Mouse (Mus musculus): ENCODE data around the gene Cdk5rap2.

Cdk5rap2 gene

GRCm38 (mm10) chr4:70409994-70410721 lies at the start of gene Cdk5rap2:
Gene Cdk5rap2, minus strand, starts transcription at chr4:70410443.
- peak; percentile 98 for DNase-seq

DNA sequence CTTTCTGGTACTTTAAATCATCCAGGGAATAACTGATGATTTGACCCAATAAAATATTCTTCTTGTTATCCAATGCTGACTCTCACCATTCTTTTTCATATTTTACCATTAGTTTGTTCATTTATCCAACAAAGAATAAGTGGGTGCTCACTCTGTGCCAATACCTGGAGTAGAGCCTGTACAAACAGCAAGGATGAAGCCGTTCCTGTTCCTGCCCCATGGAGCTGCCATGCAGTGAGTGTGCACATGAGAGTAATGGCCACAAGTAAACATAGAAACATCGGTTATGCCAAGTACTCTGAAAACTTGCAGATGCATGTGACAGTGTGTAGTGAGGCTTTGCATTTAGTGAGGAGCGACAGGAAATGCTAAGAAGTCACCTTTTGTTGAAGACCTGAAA lies 41.9 kb upstream of the Cdk5rap2 start:
- DNase-seq: no peak

- DNase-seq: peak; percentile 49
Measured at GRCm38 (mm10) chr4:70451750-70452149, 41.5 kb upstream of the Cdk5rap2 start.

GRCm38 (mm10) chr4:70449668-70450067 lies 39.4 kb upstream of the Cdk5rap2 start:
- DNase-seq: no peak

DNA sequence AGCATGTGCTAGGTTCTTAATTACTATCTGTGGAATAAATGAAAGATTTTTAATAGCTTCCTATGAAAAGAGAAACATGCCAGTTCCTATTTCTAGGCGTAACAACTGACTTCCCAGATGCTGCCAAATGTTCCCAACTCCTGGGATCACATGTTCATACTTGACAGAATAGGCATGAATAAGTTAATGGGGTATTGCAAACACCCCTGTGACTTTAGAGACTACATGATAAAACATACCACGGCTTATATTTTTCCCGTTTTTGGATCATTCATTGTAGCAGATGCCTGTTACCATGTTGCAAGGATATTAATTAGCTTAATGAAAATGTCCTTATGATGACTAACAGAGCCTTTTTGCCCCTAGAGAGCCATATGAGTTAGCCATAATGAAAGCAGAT lies 36.5 kb upstream of the Cdk5rap2 start:
- no peak for DNase-seq

DNA sequence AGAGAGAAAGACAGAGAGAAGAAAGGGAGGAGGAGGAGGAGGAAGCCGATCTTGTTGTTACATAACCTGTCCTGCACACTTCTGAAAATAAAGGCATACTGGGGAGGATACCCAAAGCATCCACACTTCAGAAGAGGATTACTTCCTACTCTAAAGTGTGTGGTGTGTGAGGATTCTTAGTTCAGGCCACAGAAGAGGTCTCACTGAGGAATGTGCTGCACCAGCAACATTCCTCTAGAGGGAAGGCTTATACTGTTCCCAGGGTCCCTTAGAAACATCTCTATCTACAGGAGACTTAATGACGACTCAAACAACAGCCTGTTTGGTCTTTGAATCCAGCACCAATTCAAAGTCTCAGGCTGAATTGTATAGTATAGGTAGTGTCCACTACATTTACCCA lies 10.0 kb upstream of the Cdk5rap2 start:
- no peak for DNase-seq

GRCm38 (mm10) chr4:70412126-70412525 lies 1.9 kb upstream of the Cdk5rap2 start:
- peak; percentile 57 for DNase-seq

GRCm38 (mm10) chr4:70409456-70409855 lies 787 bp downstream of the Cdk5rap2 start:
- no peak for DNase-seq

DNA sequence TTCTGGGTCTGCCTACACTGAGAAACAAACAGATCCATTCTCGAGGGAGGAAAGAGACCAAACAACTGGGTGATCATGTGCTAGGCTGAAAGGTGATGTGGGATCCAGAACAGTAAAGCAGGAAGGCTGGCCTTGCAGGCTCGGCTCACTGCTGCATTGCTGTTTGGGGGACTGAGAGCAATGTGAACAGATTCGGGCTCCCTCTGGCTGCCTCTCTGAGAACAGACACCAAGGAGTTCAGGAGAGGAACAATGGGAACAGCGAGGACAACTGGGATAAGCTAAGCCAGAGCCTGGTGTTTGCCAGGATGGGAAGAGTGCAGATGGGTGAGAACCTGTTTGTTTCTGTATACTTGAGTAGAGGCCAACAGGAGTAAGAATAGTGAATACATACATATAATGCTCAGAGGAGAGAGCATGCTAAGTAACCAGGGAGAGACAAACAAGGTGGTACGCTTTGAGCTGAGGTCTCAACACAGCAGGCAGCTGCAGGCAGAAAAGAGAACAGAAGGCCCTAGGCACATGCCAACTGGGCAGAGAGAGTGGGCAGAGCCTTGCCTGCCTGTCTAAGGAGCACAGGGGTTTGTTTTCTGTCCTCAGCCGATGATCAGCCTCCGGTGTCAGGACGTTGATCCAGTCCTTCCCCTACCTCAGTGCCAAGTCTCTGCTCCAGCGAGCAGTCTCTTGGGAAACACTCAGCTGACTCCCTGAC lies 8.0 kb downstream of the Cdk5rap2 start:
- DNase-seq: peak; percentile 84

DNA sequence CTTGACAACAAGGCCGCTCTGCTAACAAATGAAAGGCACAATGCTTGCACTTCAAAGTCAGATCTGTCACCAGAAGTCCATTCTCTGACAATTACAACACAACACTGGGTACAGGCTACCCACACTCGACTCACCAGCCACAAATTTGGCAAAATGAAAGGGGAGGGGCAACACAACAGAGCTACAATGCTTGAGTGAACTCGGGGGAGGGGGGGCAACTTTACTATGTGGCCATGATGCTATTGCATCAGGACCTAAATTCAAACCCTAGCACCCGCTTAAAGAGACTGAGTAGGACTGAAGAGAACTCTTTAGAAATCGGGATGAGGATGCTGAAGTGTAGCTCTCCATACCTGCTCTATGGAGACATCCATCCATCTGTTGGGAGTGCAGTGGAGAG lies 10.8 kb downstream of the Cdk5rap2 start:
- DNase-seq: no peak

GRCm38 (mm10) chr4:70399074-70399473 lies 11.2 kb downstream of the Cdk5rap2 start:
- DNase-seq: no peak

GRCm38 (mm10) chr4:70398088-70398487 lies 12.2 kb downstream of the Cdk5rap2 start:
- DNase-seq: no peak

- DNase-seq: no peak
Measured at GRCm38 (mm10) chr4:70396701-70397100, 13.5 kb downstream of the Cdk5rap2 start.

DNA sequence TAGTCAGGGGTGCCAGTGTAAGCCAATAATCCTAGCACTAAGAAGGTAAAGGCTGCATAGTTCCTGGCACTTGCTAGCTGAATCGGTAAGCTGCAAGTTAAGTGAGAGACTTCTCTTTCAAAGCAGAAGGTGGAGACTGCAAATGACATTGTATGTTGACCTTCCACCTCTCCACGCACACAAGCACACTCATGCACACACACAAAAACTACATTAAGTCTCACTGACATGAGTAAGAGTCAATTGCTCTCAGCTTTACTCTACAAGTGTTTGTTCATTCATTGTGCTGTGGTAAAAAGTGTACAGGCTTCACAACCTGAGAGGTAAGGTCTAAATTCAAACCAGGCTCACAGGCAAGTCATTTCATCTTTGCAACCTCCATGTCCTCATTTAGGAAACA lies 15.5 kb downstream of the Cdk5rap2 start:
- DNase-seq: no peak

GRCm38 (mm10) chr4:70391760-70392372 lies 18.4 kb downstream of the Cdk5rap2 start:
- DNase-seq: peak; percentile 46

DNA sequence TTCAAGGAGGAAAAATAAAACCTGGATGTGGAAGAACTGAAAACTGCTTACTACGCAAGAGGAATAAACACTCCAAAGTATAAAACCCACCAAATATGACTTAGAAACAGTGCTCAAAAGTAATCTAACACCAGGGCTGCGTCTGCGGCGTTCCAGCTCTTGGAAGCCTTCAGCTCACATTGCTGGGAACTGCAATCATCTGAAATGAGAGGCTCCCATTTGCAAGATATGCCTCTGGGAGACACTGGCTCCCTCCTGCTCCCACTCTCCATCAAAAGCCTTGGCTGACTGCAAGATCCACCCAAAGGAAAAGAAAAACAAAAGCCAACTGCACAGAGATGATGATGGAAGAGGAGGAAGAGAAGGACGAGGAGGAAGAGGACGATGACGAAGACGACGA lies 19.2 kb downstream of the Cdk5rap2 start:
- no peak for DNase-seq

- no peak for DNase-seq
Measured at GRCm38 (mm10) chr4:70386206-70386605, 24.0 kb downstream of the Cdk5rap2 start.

GRCm38 (mm10) chr4:70377359-70377758 lies 32.9 kb downstream of the Cdk5rap2 start:
- no peak for DNase-seq

GRCm38 (mm10) chr4:70365061-70365858 lies 45.0 kb downstream of the Cdk5rap2 start:
- DNase-seq: no peak

DNA sequence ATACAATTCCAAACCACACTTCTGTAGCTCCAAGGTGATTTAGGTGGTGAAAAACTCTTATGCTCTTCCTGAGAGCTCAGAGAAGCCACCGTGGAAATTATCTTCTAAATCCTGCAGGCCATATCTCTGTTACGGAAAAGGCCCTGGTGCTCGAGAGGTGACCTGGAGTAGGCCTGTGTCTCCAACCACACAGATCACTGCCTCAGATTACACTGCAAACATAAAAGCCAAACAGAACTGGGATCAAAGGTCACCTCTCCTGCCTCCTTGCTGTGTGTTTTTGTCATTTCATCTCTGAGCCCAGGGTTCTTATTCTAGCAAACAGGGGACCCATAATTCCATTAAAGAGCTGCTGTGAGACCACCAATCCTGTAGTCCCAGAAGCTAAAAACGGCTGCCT lies 48.9 kb downstream of the Cdk5rap2 start:
- no peak for DNase-seq

DNA sequence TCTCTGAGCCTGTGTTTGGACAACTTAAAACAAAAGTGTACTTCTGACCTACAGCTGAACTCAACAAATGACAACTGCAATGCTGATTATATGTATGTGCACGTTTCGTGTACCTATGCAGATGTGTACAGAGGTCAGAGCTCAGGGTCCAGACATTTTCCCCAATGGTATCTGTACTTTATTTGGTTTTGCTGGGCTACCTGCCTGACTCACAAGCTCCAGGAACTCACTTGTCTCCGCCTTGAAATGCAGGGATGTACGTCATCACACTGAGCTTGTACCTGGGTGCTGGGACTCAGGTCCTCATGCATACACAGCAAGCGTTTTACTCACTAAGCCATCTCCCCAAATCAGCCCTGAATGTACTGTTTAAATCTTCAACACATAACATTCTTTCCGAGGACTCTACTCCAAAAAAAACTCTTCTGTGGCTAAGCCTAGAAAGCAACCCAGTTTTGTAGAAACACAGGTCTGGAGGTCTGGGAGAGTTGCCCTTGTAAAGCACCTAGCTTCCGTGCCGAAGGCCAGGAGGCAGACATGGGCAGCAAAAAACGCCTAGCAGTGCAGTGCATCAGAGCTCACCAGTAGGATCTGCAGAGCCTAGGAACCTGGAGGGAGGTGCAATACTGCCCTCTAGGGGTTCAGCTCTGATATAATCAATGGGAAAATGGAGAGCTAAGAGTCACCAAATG lies 54.4 kb downstream of the Cdk5rap2 start:
- peak; percentile 73 for DNase-seq

GRCm38 (mm10) chr4:70354448-70354847 lies 55.8 kb downstream of the Cdk5rap2 start:
- DNase-seq: no peak

DNA sequence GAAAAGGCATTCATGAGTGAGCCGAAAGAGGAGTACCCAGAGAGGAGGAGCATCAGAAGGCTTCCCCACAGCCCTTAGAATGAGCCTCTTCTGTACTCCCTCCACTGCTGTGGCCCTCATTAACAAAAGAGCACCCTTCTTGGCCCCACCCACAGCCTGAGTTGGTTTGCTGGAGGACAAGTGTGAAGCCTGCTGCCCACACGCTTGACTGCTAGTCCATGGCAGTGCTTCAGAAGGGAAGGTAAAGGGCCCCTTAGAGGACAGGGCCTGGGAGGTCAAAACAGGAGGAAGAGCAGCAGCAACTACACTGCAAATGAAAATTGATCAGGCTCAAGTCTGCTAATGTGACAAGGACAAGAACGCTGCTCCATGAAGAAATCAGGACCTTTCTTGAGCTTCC lies 56.6 kb downstream of the Cdk5rap2 start:
- no peak for DNase-seq
